In the genomic region with DNA sequence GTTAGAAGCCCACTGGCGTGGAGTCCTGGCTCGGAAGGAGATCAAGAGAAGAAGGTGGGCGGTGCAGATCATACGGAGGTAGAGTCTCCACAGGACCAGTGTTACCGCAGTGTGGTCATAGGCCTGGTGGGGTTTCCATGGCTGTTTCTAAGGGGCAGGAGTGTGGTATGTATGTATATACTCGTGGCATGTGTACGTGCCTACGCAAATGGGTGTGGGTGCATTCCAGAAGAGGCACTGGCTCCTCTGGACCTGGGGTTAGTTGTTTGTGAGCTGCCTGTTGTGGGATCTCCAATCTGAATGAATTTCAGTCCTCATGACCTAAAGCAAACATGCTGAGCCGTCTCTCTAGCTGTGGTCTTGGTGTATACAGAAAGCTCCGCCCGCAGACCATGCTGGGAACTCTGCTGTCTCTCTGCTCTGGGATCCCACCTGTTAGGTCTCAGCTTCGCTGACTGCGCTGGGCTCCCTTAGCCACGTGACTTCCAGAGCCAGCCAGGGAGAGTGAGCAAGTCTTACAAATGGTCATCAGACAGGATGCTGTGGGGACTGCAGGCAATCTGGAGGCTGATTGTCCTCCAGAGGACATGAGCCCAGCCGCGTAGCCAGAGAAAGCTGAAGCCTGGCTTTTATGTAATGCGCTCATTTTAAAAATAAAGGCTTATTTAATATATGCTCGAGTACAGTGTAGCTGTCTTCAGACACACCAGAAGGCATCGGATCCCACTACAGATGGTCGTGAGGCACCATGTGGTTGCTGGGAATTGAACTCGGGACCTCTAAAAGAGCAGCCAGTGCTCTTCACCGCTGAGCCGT, we compare ENCODE assay signal across 8 mouse cellular contexts. TPM values are rescaled to one million over a fixed set of nuclear protein-coding genes. Genes with fewer than 3 reads are reported as not detected.
DNase-seq lines count a peak whose midpoint lies in the region; ATAC-seq and TF ChIP-seq lines count a peak whose summit lies in the region.

No protein-coding gene starts in this region.

- WGBS in thymus, adult 2 months, result 78% methylated on average over 23 of the region's 23 CpGs
- WGBS in embryonic facial prominence, embryonic 15.5 days, result 36% methylated on average over 23 of the region's 23 CpGs
- WGBS in hindbrain, embryonic 15.5 days, result 48% methylated on average over 23 of the region's 23 CpGs
- WGBS in liver, embryonic 15.5 days (ENCODE audit: insufficient replicate concordance), result 53% methylated on average over 23 of the region's 23 CpGs

- TF ChIP-seq CTCF in thymus, adult 2 months (IDR thresholded peaks at IDR 0.05; ENCODE audit: borderline replicate concordance, control insufficient read depth, extremely low read depth, insufficient read depth, low read length, poor library complexity), result peak; percentile 0; the same call in 1 of the 2 replicates

- no peak for TF ChIP-seq POLR2A in thymus, adult 2 months (IDR thresholded peaks at IDR 0.05; ENCODE audit: control insufficient read depth, extremely low read depth, insufficient read depth, low read length, poor library complexity)

- no peak overlapping the region for H3K9ac ChIP-seq in embryonic facial prominence, embryonic 15.5 days
- H3K9ac ChIP-seq in hindbrain, embryonic 15.5 days, result no peak overlapping the region
- no peak overlapping the region for H3K9ac ChIP-seq in liver, embryonic 15.5 days

- no peaks in the 10 kb centered on the region for H3K36me3 ChIP-seq in thymus, adult 2 months (ENCODE audit: control insufficient read depth, insufficient read depth, low read length)
- peaks cover 22% of the 10 kb centered on the region for H3K36me3 ChIP-seq in embryonic facial prominence, embryonic 15.5 days
- H3K36me3 ChIP-seq in hindbrain, embryonic 15.5 days, result peaks cover 6% of the 10 kb centered on the region; the same call in 1 of the 2 replicates
- H3K36me3 ChIP-seq in liver, embryonic 15.5 days (replicated peaks), result peaks cover under 1% of the 10 kb centered on the region; the same call in 1 of the 2 replicates

- peak overlapping the region; percentile 10 for H3K4me2 ChIP-seq in embryonic facial prominence, embryonic 15.5 days (replicated peaks)
- no peak overlapping the region for H3K4me2 ChIP-seq in hindbrain, embryonic 15.5 days
- H3K4me2 ChIP-seq in liver, embryonic 15.5 days, result peak overlapping the region; percentile 32

- no peaks in the 10 kb centered on the region for H3K9me3 ChIP-seq in embryonic facial prominence, embryonic 15.5 days (replicated peaks)
- H3K9me3 ChIP-seq in hindbrain, embryonic 15.5 days, result no peaks in the 10 kb centered on the region
- H3K9me3 ChIP-seq in liver, embryonic 15.5 days (replicated peaks), result no peaks in the 10 kb centered on the region

- H3K27ac ChIP-seq in thymus, adult 2 months (ENCODE audit: control insufficient read depth, insufficient read depth, low read length), result no peak overlapping the region
- peak overlapping the region; percentile 72 for H3K27ac ChIP-seq in embryonic facial prominence, embryonic 15.5 days (replicated peaks)
- peak overlapping the region; percentile 13; the same call in 1 of the 2 replicates for H3K27ac ChIP-seq in hindbrain, embryonic 15.5 days (replicated peaks)
- 0 out of 2 replicates have a peak overlapping the region, but pooled peaks have one; percentile 10 for H3K27ac ChIP-seq in liver, embryonic 15.5 days (replicated peaks)

- DNase-seq in thymus, adult 2 months, result no peak
- DNase-seq in thymus, postnatal 36 days, result no peak
- DNase-seq in right cerebral cortex, postnatal 25 days, result peak; percentile 31
- no peak for DNase-seq in T-cell, adult 2 months (ENCODE audit: low spot score)
- no peak for DNase-seq in cerebellum, adult 11-12 months

- no peaks in the 10 kb centered on the region for H3K27me3 ChIP-seq in thymus, adult 2 months (ENCODE audit: control insufficient read depth, insufficient read depth, low read length)
- H3K27me3 ChIP-seq in embryonic facial prominence, embryonic 15.5 days, result no peaks in the 10 kb centered on the region
- no peaks in the 10 kb centered on the region for H3K27me3 ChIP-seq in hindbrain, embryonic 15.5 days
- no peaks in the 10 kb centered on the region for H3K27me3 ChIP-seq in liver, embryonic 15.5 days

- ATAC-seq in embryonic facial prominence, embryonic 15.5 days (ENCODE audit: insufficient number of reproducible peaks, low FRiP score, low TSS enrichment, low read depth), result peak; percentile 82
- ATAC-seq in hindbrain, embryonic 15.5 days (ENCODE audit: low FRiP score, low read depth), result peak; percentile 40; the same call in 1 of the 2 replicates
- peak; percentile 58; the same call in 1 of the 2 replicates for ATAC-seq in liver, embryonic 15.5 days (ENCODE audit: insufficient read depth)

- H3K4me3 ChIP-seq in thymus, adult 2 months (ENCODE audit: control insufficient read depth, insufficient read depth, low read length), result no peak overlapping the region
- H3K4me3 ChIP-seq in embryonic facial prominence, embryonic 15.5 days (replicated peaks), result peak overlapping the region; percentile 9; the same call in 1 of the 2 replicates
- no peak overlapping the region for H3K4me3 ChIP-seq in hindbrain, embryonic 15.5 days
- no peak overlapping the region for H3K4me3 ChIP-seq in liver, embryonic 15.5 days (replicated peaks)

- peaks cover 5% of the 10 kb centered on the region; the same call in 1 of the 2 replicates for H3K4me1 ChIP-seq in thymus, adult 2 months (replicated peaks; ENCODE audit: control insufficient read depth, insufficient read depth, low read length)
- H3K4me1 ChIP-seq in embryonic facial prominence, embryonic 15.5 days, result peaks cover 18% of the 10 kb centered on the region
- H3K4me1 ChIP-seq in hindbrain, embryonic 15.5 days (replicated peaks), result peaks cover 22% of the 10 kb centered on the region
- H3K4me1 ChIP-seq in liver, embryonic 15.5 days (replicated peaks), result peaks cover 9% of the 10 kb centered on the region; the same call in 1 of the 2 replicates

RNA-seq across cellular contexts. Expression of gene Kctd10, which starts 23.2 kb away (rescaled TPM):
- polyA plus RNA-seq in thymus, adult 2 months (2012; rRNA removed), result 76.3 and 87.7 TPM in 2 replicates
- polyA plus RNA-seq in embryonic facial prominence, embryonic 15.5 days (2015; fragmentation: Nextera tagmentation; extraction: Ambion mirVana), result 122 and 129 TPM in 2 replicates
- 62.2 and 63.9 TPM in 2 replicates for polyA plus RNA-seq in hindbrain, embryonic 15.5 days (2015; fragmentation: Nextera tagmentation; extraction: Ambion mirVana)
- polyA plus RNA-seq in liver, embryonic 15.5 days (2015; fragmentation: Nextera tagmentation; extraction: Ambion mirVana), result 21.1 and 22.6 TPM in 2 replicates

RNA-seq across cellular contexts. Expression of gene Ube3b, which starts 23.3 kb away (rescaled TPM):
- 123 and 133 TPM in 2 replicates for polyA plus RNA-seq in thymus, adult 2 months (2012; rRNA removed)
- polyA plus RNA-seq in embryonic facial prominence, embryonic 15.5 days (2015; fragmentation: Nextera tagmentation; extraction: Ambion mirVana), result 41.2 and 43.6 TPM in 2 replicates
- 39.6 and 41.3 TPM in 2 replicates for polyA plus RNA-seq in hindbrain, embryonic 15.5 days (2015; fragmentation: Nextera tagmentation; extraction: Ambion mirVana)
- polyA plus RNA-seq in liver, embryonic 15.5 days (2015; fragmentation: Nextera tagmentation; extraction: Ambion mirVana), result 17.1 and 18.4 TPM in 2 replicates
